18 mouse cellular contexts compared by ENCODE assay signal in the genomic region with DNA sequence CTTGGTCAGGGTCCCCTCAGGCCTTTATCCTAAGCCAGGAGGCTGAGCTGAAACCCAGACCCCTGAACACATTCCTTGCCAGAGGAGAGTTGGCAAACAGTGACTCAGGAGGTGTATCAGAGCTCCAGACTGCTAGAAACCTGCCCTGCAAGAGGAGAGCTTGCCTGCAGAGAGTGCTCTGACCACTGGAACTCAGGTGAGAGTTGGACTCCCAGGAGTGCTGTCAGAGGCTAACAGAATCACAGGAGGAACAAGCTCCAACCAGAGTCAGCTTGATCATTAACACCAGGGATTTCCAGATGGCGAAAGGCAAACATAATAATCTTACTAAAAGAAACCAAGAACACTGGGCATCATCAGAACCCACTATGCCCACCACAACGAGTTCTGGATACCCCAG. TPM values are rescaled to one million over a fixed set of nuclear protein-coding genes. Genes with fewer than 3 reads are reported as not detected.
DNase-seq lines count a peak whose midpoint lies in the region; ATAC-seq and TF ChIP-seq lines count a peak whose summit lies in the region.
"Not testable (repeated sequence)": the region's sequence is repeated elsewhere in the genome, so short reads cannot be mapped to it uniquely, and the experiment has no call there.
"Had no signal": no experiment of that assay in that cellular context is flagged by ENCODE, and none has a peak within 500 bp of the region (broad histone marks: within the 10 kb centered on the region; RNA-seq: fewer than 3 reads in every experiment).

No protein-coding gene starts in this region.

- not testable (repeated sequence) for H3K36me3 ChIP-seq in kidney, adult 2 months (ENCODE audit: control insufficient read depth, insufficient read depth, low read length); kidney, postnatal 0 days (ENCODE audit: insufficient read depth, low read length)

- H3K9me3 ChIP-seq in kidney, postnatal 0 days (replicated peaks; ENCODE audit: low read length) = not testable (repeated sequence)

- not testable (repeated sequence) for H3K4me2 ChIP-seq in kidney, postnatal 0 days (ENCODE audit: low read length)

- not testable (repeated sequence) for TF ChIP-seq CTCF in kidney, adult 2 months (conservative IDR thresholded peaks at IDR 0.05; ENCODE audit: insufficient read depth, insufficient read length, low read depth, low read length); kidney, postnatal 0 days (IDR thresholded peaks at IDR 0.05; ENCODE audit: low read depth)

- H3K4me3 ChIP-seq in kidney, adult 2 months (ENCODE audit: insufficient read depth, low read depth, low read length); kidney, postnatal 0 days (replicated peaks; ENCODE audit: low read depth, low read length): not testable (repeated sequence)

- not testable (repeated sequence) for H3K27me3 ChIP-seq in kidney, adult 2 months (replicated peaks; ENCODE audit: control insufficient read depth, insufficient read depth, low read length); kidney, postnatal 0 days (ENCODE audit: insufficient read depth, low read length)

- peak; percentile 83 for DNase-seq in kidney, adult 11 months
- peak; percentile 86 for DNase-seq in kidney, adult 2 months
- peak; percentile 89 for DNase-seq in kidney, adult 9 months
- DNase-seq in kidney, postnatal 0 days (ENCODE audit: low spot score) = not testable (repeated sequence)
- DNase-seq in kidney, postnatal 14 days = peak; percentile 64
- DNase-seq in kidney, postnatal 36 days = peak; percentile 54 to 77

- WGBS in kidney, adult 2 months = 38% methylated on average over 2 of the region's 2 CpGs
- WGBS in kidney, postnatal 0 days = 69% methylated on average over 2 of the region's 2 CpGs

- ATAC-seq in kidney, postnatal 0 days (replicated peaks; ENCODE audit: low FRiP score, low read depth) = 0 out of 2 replicates have a peak, but pooled peaks have one; percentile 40

- not testable (repeated sequence) for H3K9ac ChIP-seq in kidney, postnatal 0 days (ENCODE audit: low read depth, low read length)

- peaks cover 10% of the 10 kb centered on the region for H3K4me1 ChIP-seq in kidney, adult 2 months (ENCODE audit: control insufficient read depth, insufficient read depth, low read length)
- not testable (repeated sequence) for H3K4me1 ChIP-seq in kidney, postnatal 0 days (replicated peaks; ENCODE audit: insufficient read depth, low read length)

- TF ChIP-seq POLR2A in kidney, adult 2 months (IDR thresholded peaks at IDR 0.05; ENCODE audit: low read depth, low read length) = not testable (repeated sequence)

- peak overlapping the region; percentile 91 for H3K27ac ChIP-seq in kidney, adult 2 months (ENCODE audit: insufficient read depth, low read depth, low read length)
- H3K27ac ChIP-seq in kidney, postnatal 0 days = peak overlapping the region; percentile 64

RNA-seq across cellular contexts. Expression of gene Gm10283, which starts 8.0 kb away (rescaled TPM):
- not detected in 2 replicates for polyA plus RNA-seq in kidney, adult 2 months (2012; rRNA removed)
- polyA plus RNA-seq in kidney, postnatal 0 days (2015; fragmentation: Nextera tagmentation; extraction: Ambion mirVana) = 2.9 and 3.6 TPM in 2 replicates
- polyA plus RNA-seq: activated CD4-positive, CD25-positive, alpha-beta regulatory T cell, adult 4 months; CD4-positive, CD25-positive, alpha-beta regulatory T cell, adult 4 months; cerebellum, adult 2 months; cortical plate, adult 2 months; embryonic facial prominence, embryonic 10.5 days; embryonic facial prominence, embryonic 12.5 days; embryonic facial prominence, embryonic 14.5 days; forebrain, embryonic 11.5 days; forebrain, embryonic 13.5 days; forebrain, embryonic 15.5 days; G1E; Patski had no signal

RNA-seq across cellular contexts. Expression of gene Aadat, which starts 10.7 kb away (rescaled TPM):
- 1,887 and 3,432 TPM in 2 replicates for polyA plus RNA-seq in kidney, adult 2 months (2012; rRNA removed)
- 452 and 486 TPM in 2 replicates for polyA plus RNA-seq in kidney, postnatal 0 days (2015; fragmentation: Nextera tagmentation; extraction: Ambion mirVana)
- polyA plus RNA-seq: activated CD4-positive, CD25-positive, alpha-beta regulatory T cell, adult 4 months; CD4-positive, CD25-positive, alpha-beta regulatory T cell, adult 4 months; G1E had no signal
